Mouse (Mus musculus) gastrocnemius, adult 8-10 months (tissue): ENCODE data around the gene Pabpn1. TPM values are rescaled to one million over a fixed set of nuclear protein-coding genes. Genes with fewer than 3 reads are reported as not detected.
"Not testable (repeated sequence)": the region's sequence is repeated elsewhere in the genome, so short reads cannot be mapped to it uniquely, and the experiment has no call there.

Experiments used
- DNase-seq, 2 experiments: peaks; one replicate each; pipeline ENCODE4 v3.0.0; 2022; ENCODE audit warnings: low spot score in 2 of 2
- total RNA-seq, 4 experiments: library from RNA; stranded (reverse); gene quantifications; 2 replicates each; pipeline ENCODE4 v1.2.4; 2022

Pabpn1 gene
- total RNA-seq, 4 experiments from 2014 or later = 44.2 to 55.9 (median 50.0) TPM

- no peak for DNase-seq
Measured at GRCm38 (mm10) chr14:54935904-54936830, 43.9 kb downstream of the Pabpn1 start, which contains the start of gene Cmtm5. Gene Cmtm5, plus strand, starts transcription at chr14:54936261.

- DNase-seq = no peak
Measured at GRCm38 (mm10) chr14:54936831-54937160, 44.5 kb downstream of the Pabpn1 start.

GRCm38 (mm10) chr14:54937361-54938182 lies 45.3 kb downstream of the Pabpn1 start:
- no peak for DNase-seq

GRCm38 (mm10) chr14:54938431-54939219 lies 46.3 kb downstream of the Pabpn1 start:
- DNase-seq = no peak

- peak; percentile 26 to 39 for DNase-seq
Measured at GRCm38 (mm10) chr14:54939434-54940175, 47.3 kb downstream of the Pabpn1 start.

GRCm38 (mm10) chr14:54940176-54940530 lies 47.9 kb downstream of the Pabpn1 start:
- DNase-seq = no peak

- no peak for DNase-seq
Measured at GRCm38 (mm10) chr14:54941024-54941978, 49.0 kb downstream of the Pabpn1 start.

GRCm38 (mm10) chr14:54942479-54942878 lies 50.2 kb downstream of the Pabpn1 start:
- no peak for DNase-seq

- DNase-seq = no peak
Measured at GRCm38 (mm10) chr14:54943971-54944370, 51.7 kb downstream of the Pabpn1 start.

- DNase-seq = no peak
Measured at GRCm38 (mm10) chr14:54944939-54945338, 52.6 kb downstream of the Pabpn1 start.

- no peak for DNase-seq
Measured at GRCm38 (mm10) chr14:54945975-54946704, 53.8 kb downstream of the Pabpn1 start.

- not testable (repeated sequence) for DNase-seq
Measured at GRCm38 (mm10) chr14:54947008-54947407, 54.7 kb downstream of the Pabpn1 start.

Other genes starting within 250 kb of the Pabpn1 start
- gene 1700123O20Rik, start 206.3 kb upstream of the Pabpn1 start, total RNA-seq = 1 to 10 TPM; 7.1 to 9.4 (median 8.0) TPM
- gene Acin1, start 205.6 kb upstream of the Pabpn1 start, total RNA-seq = 10 to 100 TPM; 46.2 to 72.1 (median 55.9) TPM
- gene Gm29776, start 193.7 kb upstream of the Pabpn1 start, total RNA-seq = not detected
- gene Cebpe, start 180.3 kb upstream of the Pabpn1 start, total RNA-seq = not detected
- gene Slc7a8, start 110.6 kb upstream of the Pabpn1 start, total RNA-seq = 10 to 100 TPM; 11.3 to 17.4 (median 12.2) TPM
- gene Rnf212b, start 78.4 kb upstream of the Pabpn1 start, total RNA-seq = 1 to 10 TPM; 2.2 to 3.2 (median 2.5) TPM
- 1 to 10 TPM; 3.3 to 7.6 (median 5.2) TPM for gene Homez, start 21.5 kb upstream of the Pabpn1 start, total RNA-seq
- gene Ppp1r3e, start 14.9 kb upstream of the Pabpn1 start, total RNA-seq = 1 to 10 TPM; 3.6 to 5.3 (median 4.0) TPM
- gene Bcl2l2, start 9.1 kb upstream of the Pabpn1 start, total RNA-seq = 10 to 100 TPM; 23.8 to 31.4 (median 26.8) TPM
- gene Gm20521, start 9.1 kb upstream of the Pabpn1 start, total RNA-seq = 1 to 10 TPM in 3 of 4 experiments, under 1 TPM in 1; 0.83 to 7.4 (median 3.1) TPM
- gene Slc22a17, start 20.6 kb downstream of the Pabpn1 start, total RNA-seq = 1 to 10 TPM in 3 of 4 experiments, under 1 TPM in 1; 0.68 to 1.4 (median 1.2) TPM
- gene Efs, start 33.6 kb downstream of the Pabpn1 start, total RNA-seq = 1 to 10 TPM in 1 of 4 experiments, under 1 TPM in 3; 0.48 to 1.1 (median 0.86) TPM
- not detected for gene Il25, start 40.2 kb downstream of the Pabpn1 start, total RNA-seq
- gene Cmtm5, start 43.8 kb downstream of the Pabpn1 start, total RNA-seq = not detected
- 100 to 1,000 TPM; 106 to 159 (median 128) TPM for gene Myh6, start 74.4 kb downstream of the Pabpn1 start, total RNA-seq
- gene Gm17428, start 84.4 kb downstream of the Pabpn1 start, total RNA-seq = not detected
- gene Myh7, start 102.1 kb downstream of the Pabpn1 start, total RNA-seq = 100 to 1,000 TPM; 508 to 760 (median 618) TPM
- 10 to 100 TPM; 18.5 to 19.7 (median 19.1) TPM for gene Ngdn, start 123.0 kb downstream of the Pabpn1 start, total RNA-seq
- gene Zfhx2, start 199.8 kb downstream of the Pabpn1 start, total RNA-seq = 1 to 10 TPM; 4.9 to 6.2 (median 5.6) TPM
- 10 to 100 TPM; 13.4 to 15.6 (median 14.9) TPM for gene Thtpa, start 202.3 kb downstream of the Pabpn1 start, total RNA-seq
- 1 to 10 TPM; 2.2 to 3.9 (median 3.6) TPM for gene Ap1g2, start 214.1 kb downstream of the Pabpn1 start, total RNA-seq
- gene Jph4, start 224.4 kb downstream of the Pabpn1 start, total RNA-seq = under 1 TPM in 2 of 4 experiments, not detected in 2; 0.08 to 0.19 TPM